Mouse (Mus musculus) natural killer cell, adult 2 months (primary cell): ENCODE data around the gene Vmn2r-ps159.
"Not testable (repeated sequence)": the region's sequence is repeated elsewhere in the genome, so short reads cannot be mapped to it uniquely, and the experiment has no call there.

Experiments
- DNase-seq, 2 experiments: peaks; one replicate each; pipeline ENCODE4 v3.0.0; 2022; ENCODE audit warnings: low spot score in 2 of 2

Gene Vmn2r-ps159

GRCm38 (mm10) chr4:156330803-156331202, at the start of gene Vmn2r-ps159:
Vmn2r-ps159 (plus strand) TSS chr4:156331103.
- DNase-seq = not testable (repeated sequence)

GRCm38 (mm10) chr4:156341601-156342504, 10.9 kb downstream of the Vmn2r-ps159 start:
- not testable (repeated sequence) for DNase-seq

GRCm38 (mm10) chr4:156342569-156343325, 11.8 kb downstream of the Vmn2r-ps159 start:
- no peak for DNase-seq

GRCm38 (mm10) chr4:156343332-156343731, 12.4 kb downstream of the Vmn2r-ps159 start:
- no peak for DNase-seq

- DNase-seq = not testable (repeated sequence)
These were observed 26.0 kb downstream of the Vmn2r-ps159 start for GRCm38 (mm10) chr4:156356756-156357437.
